Mouse (Mus musculus) CH12.LX (cell line): ENCODE data around the gene Spata33. TPM values are rescaled to one million over a fixed set of nuclear protein-coding genes. Genes with fewer than 3 reads are reported as not detected.

Experiments used
- DNase-seq: peaks from one replicate; pipeline ENCODE4 v3.0.0-alpha.2; 2013; ENCODE audit errors: extremely low read depth
- H3K27ac ChIP-seq: 2 replicates; pipeline ENCODE4 v1.5.1; 2012; ENCODE audit warnings: low read depth, mild to moderate bottlenecking, control low read depth, moderate library complexity; ENCODE audit not compliant: insufficient read depth
- H3K27me3 ChIP-seq: replicated peaks from 2 replicates; pipeline ENCODE3; 2012; ENCODE audit warnings: inconsistent platforms
- H3K36me3 ChIP-seq, 2 experiments: replicated peaks in 1 of 2; 2 replicates each; pipeline versions ENCODE3 to v1.6.1; 2012; ENCODE audit warnings: inconsistent platforms in 1 of 2, low read length in 1 of 2, mild to moderate bottlenecking in 1 of 2, mixed read lengths in 1 of 2, moderate library complexity in 1 of 2; ENCODE audit not compliant: control insufficient read depth in 1 of 2, insufficient read depth in 1 of 2
- H3K4me1 ChIP-seq, 2 experiments: 2 replicates each; pipeline ENCODE4 v1.6.1; 2012; ENCODE audit warnings: inconsistent platforms in 1 of 2, moderate library complexity in 1 of 2; ENCODE audit not compliant: insufficient read depth in 2 of 2, control insufficient read depth in 1 of 2
- H3K4me2 ChIP-seq: 2 replicates; pipeline ENCODE4 v1.6.1; 2012; ENCODE audit warnings: low read depth, mild to moderate bottlenecking, control low read depth; ENCODE audit not compliant: poor library complexity, insufficient read depth, severe bottlenecking
- H3K4me3 ChIP-seq, 3 experiments: fragments of 150-350 bp in 1 of 3; sonication (generic) in 1 of 3; replicated peaks in 1 of 3; 2 replicates each; pipeline versions ENCODE3 to v1.5.1; 2011 to 2012; ENCODE audit warnings: low read depth in 2 of 3, low read length in 2 of 3, mild to moderate bottlenecking in 2 of 3, moderate library complexity in 2 of 3, control low read depth in 1 of 3, improper control_type of control experiment in 1 of 3, inconsistent platforms in 1 of 3, mixed read lengths in 1 of 3; ENCODE audit not compliant: poor library complexity in 1 of 3
- H3K79me2 ChIP-seq: replicated peaks from 2 replicates; pipeline ENCODE4 v1.6.1; 2012; ENCODE audit warnings: mild to moderate bottlenecking, moderate library complexity; ENCODE audit not compliant: control insufficient read depth, poor library complexity, insufficient read depth, severe bottlenecking; ENCODE audit errors: extremely low read depth
- H3K9ac ChIP-seq: 2 replicates; pipeline ENCODE4 v1.6.1; 2012; ENCODE audit warnings: low read depth, mild to moderate bottlenecking, control low read depth, moderate library complexity; ENCODE audit not compliant: insufficient read depth
- H3K9me3 ChIP-seq: replicated peaks from 2 replicates; pipeline ENCODE3; 2012; ENCODE audit warnings: low read length, inconsistent platforms, mixed read lengths
- BHLHE40 ChIP-seq: IDR thresholded peaks from 2 replicates; pipeline ENCODE4 v1.6.1; 2011; ENCODE audit warnings: mild to moderate bottlenecking, low read depth, low read length, improper control_type of control experiment
- CHD2 ChIP-seq: IDR thresholded peaks from 2 replicates; pipeline ENCODE4 v1.6.1; 2011; ENCODE audit warnings: low read length, improper control_type of control experiment
- CTCF ChIP-seq, 2 experiments: IDR thresholded peaks in 1 of 2; conservative IDR thresholded peaks in 1 of 2; 2 replicates each; pipeline ENCODE4 v1.5.1; 2011 to 2012; ENCODE audit warnings: low read depth in 2 of 2, low read length in 2 of 2, improper control_type of control experiment in 1 of 2, inconsistent platforms in 1 of 2, mild to moderate bottlenecking in 1 of 2, moderate library complexity in 1 of 2
- E2F4 ChIP-seq: IDR thresholded peaks from 2 replicates; pipeline ENCODE4 v1.6.1; 2011; ENCODE audit warnings: low read depth, low read length, improper control_type of control experiment; ENCODE audit not compliant: insufficient replicate concordance
- ELF1 ChIP-seq: IDR thresholded peaks from 2 replicates; pipeline ENCODE4 v1.6.1; 2014; ENCODE audit warnings: low read depth, mild to moderate bottlenecking, inconsistent platforms, low read length, improper control_type of control experiment
- GABPA ChIP-seq: IDR thresholded peaks from 2 replicates; pipeline ENCODE4 v1.6.1; 2012; ENCODE audit warnings: low read depth, low read length, improper control_type of control experiment, inconsistent platforms; ENCODE audit not compliant: insufficient replicate concordance
- HCFC1 ChIP-seq: IDR thresholded peaks from 2 replicates; pipeline ENCODE4 v1.6.1; 2012; ENCODE audit warnings: low read depth, mild to moderate bottlenecking, inconsistent platforms, low read length, improper control_type of control experiment
- IRF4 ChIP-seq: IDR thresholded peaks from 2 replicates; pipeline ENCODE4 v1.6.1; 2014; ENCODE audit warnings: low read depth, mild to moderate bottlenecking, inconsistent platforms, low read length, improper control_type of control experiment
- JUN ChIP-seq: IDR thresholded peaks from 2 replicates; pipeline ENCODE4 v1.6.1; 2011; ENCODE audit warnings: low read depth, mild to moderate bottlenecking, low read length, improper control_type of control experiment, moderate library complexity; ENCODE audit not compliant: insufficient read depth
- KAT2A ChIP-seq: IDR thresholded peaks from 2 replicates; pipeline ENCODE4 v1.6.1; 2012; ENCODE audit warnings: low read length, improper control_type of control experiment, inconsistent platforms; ENCODE audit not compliant: insufficient replicate concordance
- MAFK ChIP-seq: IDR thresholded peaks from 2 replicates; pipeline ENCODE4 v1.6.1; 2011; ENCODE audit warnings: low read length, improper control_type of control experiment; ENCODE audit not compliant: insufficient replicate concordance
- MAX ChIP-seq: IDR thresholded peaks from 2 replicates; pipeline ENCODE4 v1.6.1; 2011; ENCODE audit warnings: low read length, improper control_type of control experiment
- MEF2A ChIP-seq: IDR thresholded peaks from 2 replicates; pipeline ENCODE4 v1.6.1; 2014; ENCODE audit warnings: low read depth, mild to moderate bottlenecking, inconsistent platforms, low read length, improper control_type of control experiment, borderline replicate concordance
- NELFE ChIP-seq: IDR thresholded peaks from 2 replicates; pipeline ENCODE4 v1.6.1; 2011; ENCODE audit warnings: low read depth, low read length, improper control_type of control experiment
- NRF1 ChIP-seq: IDR thresholded peaks from 2 replicates; pipeline ENCODE4 v1.6.1; 2014; ENCODE audit warnings: low read depth, mild to moderate bottlenecking, inconsistent platforms, low read length, improper control_type of control experiment, moderate library complexity
- PAX5 ChIP-seq: IDR thresholded peaks from 2 replicates; pipeline ENCODE4 v1.6.1; 2012; ENCODE audit warnings: low read length, inconsistent platforms, mixed read lengths
- POLR2A ChIP-seq: IDR thresholded peaks from 2 replicates; pipeline ENCODE4 v1.6.1; 2011; ENCODE audit warnings: low read depth, mild to moderate bottlenecking, improper control_type of control experiment, low read length
- RAD21 ChIP-seq: IDR thresholded peaks from 2 replicates; pipeline ENCODE4 v1.6.1; 2011; ENCODE audit warnings: low read depth, mild to moderate bottlenecking, low read length, improper control_type of control experiment, moderate library complexity
- RCOR1 ChIP-seq: conservative IDR thresholded peaks from 2 replicates; pipeline ENCODE4 v1.6.1; 2012; ENCODE audit warnings: low read depth, mild to moderate bottlenecking, inconsistent platforms, low read length, improper control_type of control experiment
- SIN3A ChIP-seq: IDR thresholded peaks from 2 replicates; pipeline ENCODE4 v1.6.1; 2012; ENCODE audit warnings: low read length, improper control_type of control experiment, inconsistent platforms
- SMC3 ChIP-seq: IDR thresholded peaks from 2 replicates; pipeline ENCODE4 v1.6.1; 2011; ENCODE audit warnings: low read depth, low read length, improper control_type of control experiment
- TBP ChIP-seq: conservative IDR thresholded peaks from 2 replicates; pipeline ENCODE4 v1.6.1; 2011; ENCODE audit warnings: low read depth, low read length, improper control_type of control experiment
- TCF12 ChIP-seq: IDR thresholded peaks from 2 replicates; pipeline ENCODE4 v1.6.1; 2014; ENCODE audit warnings: low read depth, mild to moderate bottlenecking, inconsistent platforms, low read length, improper control_type of control experiment
- USF1 ChIP-seq: IDR thresholded peaks from 2 replicates; pipeline ENCODE4 v1.6.1; 2014; ENCODE audit warnings: low read depth, mild to moderate bottlenecking, inconsistent platforms, low read length, improper control_type of control experiment
- USF2 ChIP-seq: conservative IDR thresholded peaks from 2 replicates; pipeline ENCODE4 v1.6.1; 2011; ENCODE audit warnings: low read depth, low read length, improper control_type of control experiment
- ZC3H11A ChIP-seq: IDR thresholded peaks from 2 replicates; pipeline ENCODE4 v1.6.1; 2012; ENCODE audit warnings: low read depth, mild to moderate bottlenecking, inconsistent platforms, low read length, improper control_type of control experiment
- ZMIZ1 ChIP-seq: IDR thresholded peaks from 2 replicates; pipeline ENCODE4 v1.6.1; 2012; ENCODE audit warnings: low read depth, mild to moderate bottlenecking, inconsistent platforms, low read length, improper control_type of control experiment
- ZNF384 ChIP-seq: IDR thresholded peaks from 2 replicates; pipeline ENCODE4 v1.6.1; 2012; ENCODE audit warnings: low read depth, low read length, improper control_type of control experiment, inconsistent platforms
- dilution Hi-C: fragments of 300-500 bp; cut with MboI; formaldehyde crosslinking; loops from 2 replicates; pipeline ENCODE4 v1.14.3; 2020; ENCODE audit warnings: low sequenced_read_pairs; ENCODE audit not compliant: extremely low pct_unique_long_range_greater_than_20kb, extremely low pct_ligation_motif_present
- in situ Hi-C: fragments of 300-500 bp; cut with MboI; formaldehyde crosslinking; loops from 3 replicates; pipeline ENCODE4 v1.14.3; 2019; ENCODE audit warnings: low sequenced_read_pairs, low pct_ligation_motif_present, low pct_unique_long_range_greater_than_20kb, mixed read lengths
- polyA plus RNA-seq: library from polyadenylated mRNA; unstranded; fragments of >175 nt; gene quantifications from 2 replicates; pipeline ENCODE4 v1.2.1, GENCODE M21; 2012; ENCODE audit warnings: low read depth; ENCODE audit not compliant: insufficient read length
- total RNA-seq, 2 experiments: library from RNA; depleted of rRNA; stranded (reverse); fragments of 300-350 nt in 1 of 2; fragments of >200 nt in 1 of 2; gene quantifications; 2 replicates each; pipeline ENCODE4 v1.2.3; 2012 to 2014

The Spata33 gene
- total and polyA plus RNA-seq, 3 experiments: 0.36 to 0.41 (median 0.38) TPM

DNA sequence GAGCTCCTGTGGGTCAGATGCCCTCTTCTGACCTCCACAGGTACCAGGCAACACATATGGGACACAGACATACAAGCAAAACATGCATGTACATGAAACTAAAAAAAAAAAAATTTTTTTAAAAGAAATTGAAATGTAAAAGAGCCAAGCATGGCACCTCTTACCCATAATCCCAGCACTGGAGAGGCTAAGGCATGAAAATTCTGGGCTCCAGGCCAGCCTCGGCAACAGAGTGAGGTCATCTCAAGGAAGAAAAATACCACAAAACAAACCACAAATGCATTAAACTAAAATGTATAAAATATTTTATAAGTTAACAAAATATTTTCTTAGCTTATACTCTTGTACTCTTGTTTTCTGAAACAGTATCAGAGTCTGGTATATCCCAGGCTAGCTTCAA, 8.3 kb downstream of the Spata33 start:
- H3K79me2 ChIP-seq: no peaks in the 10 kb centered on the region
- dilution Hi-C loops (no loop called here), in situ Hi-C loops (no loop called here)
- H3K36me3 ChIP-seq: peaks cover 0 to 1% of the 10 kb centered on the region in 2 experiments
- no peaks in the 10 kb centered on the region for H3K27me3 ChIP-seq
- no peak overlapping the region for H3K9ac ChIP-seq
- no peak overlapping the region for H3K4me2 ChIP-seq
- no peaks in the 10 kb centered on the region for H3K9me3 ChIP-seq
- no peak overlapping the region for H3K4me3 ChIP-seq
- H3K4me1 ChIP-seq: peaks cover 0 to 15% of the 10 kb centered on the region in 2 experiments; a peak in 2 of 4 replicates
- H3K27ac ChIP-seq: no peak overlapping the region
- TF ChIP-seq CTCF (conservative IDR thresholded peaks at IDR 0.05 in 1 of 2, IDR thresholded peaks at IDR 0.05 in 1 of 2; ENCODE audit: low read depth in 2 of 2, low read length in 2 of 2): no peak
- TF ChIP-seq ELF1: no peak
- TF ChIP-seq ZC3H11A: no peak
- no peak for TF ChIP-seq POLR2A
- no peak for TF ChIP-seq E2F4
- TF ChIP-seq JUN: no peak
- TF ChIP-seq SMC3: no peak
- no peak for TF ChIP-seq MAFK
- no peak for TF ChIP-seq NELFE
- TF ChIP-seq USF1: no peak
- no peak for TF ChIP-seq TBP
- no peak for TF ChIP-seq NRF1
- TF ChIP-seq HCFC1: no peak
- DNase-seq: no peak

DNA sequence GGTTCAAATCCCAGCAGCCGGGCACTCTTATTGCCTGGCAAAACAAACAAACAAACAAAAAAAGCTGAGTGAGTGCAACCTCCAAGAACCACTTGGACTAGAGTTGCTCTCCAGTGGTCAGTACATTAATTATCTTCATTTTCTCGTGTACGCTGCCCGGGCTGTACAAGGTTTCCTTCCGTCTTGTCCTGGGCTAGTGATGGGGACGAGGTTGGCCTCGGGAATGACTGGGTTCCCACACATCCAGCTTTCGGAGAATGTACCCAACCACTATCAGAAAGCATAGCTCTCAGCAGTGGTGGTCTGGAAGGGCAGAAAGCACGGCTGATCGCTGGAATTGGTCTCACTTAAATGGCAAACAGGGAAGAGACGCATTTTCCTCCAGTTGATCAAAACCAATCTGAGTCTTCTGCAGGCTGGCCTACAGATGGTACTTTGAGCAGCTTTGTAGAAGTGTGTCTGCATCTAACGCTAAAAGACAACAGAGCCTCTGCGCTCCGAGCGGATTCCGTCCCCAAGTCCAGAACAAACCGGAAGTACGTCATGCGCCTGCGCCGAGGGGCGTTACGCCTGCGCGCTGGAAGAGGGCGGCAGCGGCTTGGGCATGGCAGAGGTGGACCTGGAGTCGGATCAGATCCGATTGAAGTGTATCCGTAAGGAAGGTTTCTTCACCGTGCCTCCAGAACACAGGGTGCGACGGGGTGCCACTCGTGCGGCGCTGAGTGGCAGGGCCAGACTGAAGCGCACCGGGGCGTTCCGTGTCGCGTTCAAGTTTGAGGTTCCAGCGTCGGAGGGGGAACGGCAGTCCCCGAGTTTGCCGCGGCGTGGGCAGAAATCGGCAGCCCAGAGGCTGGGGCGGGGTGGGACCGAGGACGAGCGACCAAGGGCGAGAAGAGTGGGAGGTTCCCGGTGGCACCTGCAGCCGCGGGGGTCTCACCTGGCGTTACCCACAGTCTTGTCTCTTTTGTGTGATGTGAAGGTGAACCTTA, 11.9 kb downstream of the Spata33 start, which contains the start of gene Cdk10:
Gene Cdk10, plus strand, starts transcription at position 565 of the 989 bp plus-strand sequence.
- peak within 1 kb of the TSS; percentile 77 to 100 (median 99) for H3K4me3 ChIP-seq
- DNase-seq: peak; percentile 90
- H3K4me2 ChIP-seq: peak within 1 kb of the TSS; percentile 86
- peak within 1 kb of the TSS; percentile 96 for H3K9ac ChIP-seq
- no peaks in the 10 kb centered on the region for H3K27me3 ChIP-seq
- no peaks in the 10 kb centered on the region for H3K79me2 ChIP-seq
- no peaks in the 10 kb centered on the region for H3K9me3 ChIP-seq
- H3K4me1 ChIP-seq: peaks cover 0 to 20% of the 10 kb centered on the region in 2 experiments; a peak in 2 of 4 replicates
- H3K36me3 ChIP-seq: peaks cover 19 to 38% of the 10 kb centered on the region in 2 experiments
- H3K27ac ChIP-seq: peak within 1 kb of the TSS; percentile 18; the same call in 1 of the 2 replicates
- dilution Hi-C loops: no loop called here
- in situ Hi-C loops: no loop called here
- TF ChIP-seq NRF1 (peak; percentile 96), CHD2 (no peak), USF1 (no peak), MAFK (no peak), POLR2A (peak; percentile 98), PAX5 (no peak), RCOR1 (no peak), IRF4 (peak; percentile 51; the same call in 1 of the 2 replicates), CTCF (conservative IDR thresholded peaks at IDR 0.05 in 1 of 2, IDR thresholded peaks at IDR 0.05 in 1 of 2; ENCODE audit: low read depth in 2 of 2, low read length in 2 of 2) (no peak), MEF2A (peak; percentile 31; the same call in 1 of the 2 replicates), ZMIZ1 (peak; percentile 60; the same call in 1 of the 2 replicates), TBP (peak; percentile 89), BHLHE40 (no peak), HCFC1 (peak; percentile 90), RAD21 (no peak), TCF12 (peak; percentile 94), MAX (peak; percentile 66), ZNF384 (no peak), KAT2A (peak; percentile 75; the same call in 1 of the 2 replicates), E2F4 (no peak), GABPA (no peak; the same call in 1 of the 2 replicates), SIN3A (peak; percentile 96), NELFE (peak; percentile 98), SMC3 (no peak), USF2 (no peak)
